Mouse (Mus musculus): ENCODE measurements around the gene Scgb1b20. TPM values are rescaled to one million over a fixed set of nuclear protein-coding genes. Genes with fewer than 3 reads are reported as not detected.

Gene Scgb1b20
- polyA plus RNA-seq (2017; shearing (Covaris generic)) = not detected

GRCm38 (mm10) chr7:33372934-33373333 is at the start of gene Scgb1b20:
TSS of gene Scgb1b20 (plus strand) at chr7:33373234.

GRCm38 (mm10) chr7:33366222-33366621 is 6.8 kb upstream of the Scgb1b20 start, which contains the start of gene Scgb2b20:
TSS of gene Scgb2b20 (minus strand) at chr7:33366322.

Other genes starting within 250 kb of the Scgb1b20 start
- gene Scgb2b18, start 199.4 kb upstream of the Scgb1b20 start, polyA plus RNA-seq (2017; shearing (Covaris generic)) = not detected
- gene Scgb1b18, start 187.7 kb upstream of the Scgb1b20 start, polyA plus RNA-seq (2017; shearing (Covaris generic)) = not detected
- not detected for gene Scgb2b19, start 92.9 kb upstream of the Scgb1b20 start, polyA plus RNA-seq (2017; shearing (Covaris generic))
- not detected for gene Scgb1b19, start 85.9 kb upstream of the Scgb1b20 start, polyA plus RNA-seq (2017; shearing (Covaris generic))
- not detected for gene Scgb2b20, start 6.9 kb upstream of the Scgb1b20 start, polyA plus RNA-seq (2017; shearing (Covaris generic))
- not detected for gene Scgb2b21, start 147.2 kb downstream of the Scgb1b20 start, polyA plus RNA-seq (2017; shearing (Covaris generic))

Data from inflammation-experienced regulatory T-cells, adult 16 weeks (primary cell).